Mouse (Mus musculus) liver, adult 2 months (tissue): ENCODE data around the gene Spaar. TPM values are rescaled to one million over a fixed set of nuclear protein-coding genes. Genes with fewer than 3 reads are reported as not detected.

Experiments used
- DNase-seq: peaks from one replicate; pipeline ENCODE4 v3.0.0-alpha.2; 2011; ENCODE audit warnings: low read depth, low spot score; ENCODE audit errors: extremely low read depth
- H3K27ac ChIP-seq: fragments of 200-500 bp; replicated peaks from 2 replicates; pipeline ENCODE4 v1.5.1; 2012; ENCODE audit warnings: low read depth, mild to moderate bottlenecking, control low read depth, inconsistent platforms, low read length; ENCODE audit not compliant: insufficient read depth
- H3K27me3 ChIP-seq: fragments of 200-500 bp; 2 replicates; pipeline ENCODE4 v1.6.1; 2012; ENCODE audit warnings: mild to moderate bottlenecking, moderate library complexity, low read length, inconsistent platforms; ENCODE audit not compliant: control insufficient read depth, insufficient read depth
- H3K36me3 ChIP-seq: fragments of 200-500 bp; 2 replicates; pipeline ENCODE4 v1.6.1; 2012; ENCODE audit warnings: low read length, inconsistent platforms; ENCODE audit not compliant: control insufficient read depth, insufficient read depth
- H3K4me1 ChIP-seq: fragments of 200-500 bp; 2 replicates; pipeline ENCODE4 v1.6.1; 2011; ENCODE audit warnings: low read length; ENCODE audit not compliant: control insufficient read depth, insufficient read depth
- H3K4me3 ChIP-seq: fragments of 200-500 bp; 2 replicates; pipeline ENCODE4 v1.5.1; 2011; ENCODE audit warnings: low read depth, mild to moderate bottlenecking, control low read depth, low read length, moderate library complexity; ENCODE audit not compliant: insufficient read depth
- H3K79me2 ChIP-seq: fragments of 200-500 bp; 2 replicates; pipeline ENCODE4 v1.6.1; 2012; ENCODE audit warnings: inconsistent platforms, mild to moderate bottlenecking, low read length, moderate library complexity; ENCODE audit not compliant: control insufficient read depth, insufficient read depth
- H3K9ac ChIP-seq: fragments of 200-500 bp; 2 replicates; pipeline ENCODE4 v1.6.1; 2012; ENCODE audit warnings: low read depth, mild to moderate bottlenecking, control low read depth, inconsistent platforms, low read length
- CTCF ChIP-seq: fragments of 200-500 bp; IDR thresholded peaks from 2 replicates; pipeline ENCODE4 v1.5.1; 2011; ENCODE audit warnings: low read depth, low read length, control low read depth
- POLR2A ChIP-seq: fragments of 200-500 bp; IDR thresholded peaks from 2 replicates; pipeline ENCODE4 v1.6.1; 2011; ENCODE audit warnings: low read length, control low read depth; ENCODE audit not compliant: insufficient read depth; ENCODE audit errors: extremely low read depth
- WGBS: fragments of 180-500 bp; shearing (Covaris S2); methylation state at CpG from one replicate; pipeline ENCODE4 v1.1.7; 2018; 5-methylcytosine and 5-hydroxymethylcytosine counted together
- polyA plus RNA-seq: library from polyadenylated mRNA; depleted of rRNA; stranded (reverse); fragments of >200 nt; gene quantifications from 2 replicates; pipeline ENCODE4 v1.2.3, GENCODE M21; 2012
- total RNA-seq: library from RNA; depleted of rRNA; stranded (reverse); fragments of >200 nt; gene quantifications from 2 replicates; pipeline ENCODE4 v1.2.3, GENCODE M21; 2014

Gene Spaar
- total and polyA plus RNA-seq, 2 experiments, result 0.12 to 0.18 TPM

DNA sequence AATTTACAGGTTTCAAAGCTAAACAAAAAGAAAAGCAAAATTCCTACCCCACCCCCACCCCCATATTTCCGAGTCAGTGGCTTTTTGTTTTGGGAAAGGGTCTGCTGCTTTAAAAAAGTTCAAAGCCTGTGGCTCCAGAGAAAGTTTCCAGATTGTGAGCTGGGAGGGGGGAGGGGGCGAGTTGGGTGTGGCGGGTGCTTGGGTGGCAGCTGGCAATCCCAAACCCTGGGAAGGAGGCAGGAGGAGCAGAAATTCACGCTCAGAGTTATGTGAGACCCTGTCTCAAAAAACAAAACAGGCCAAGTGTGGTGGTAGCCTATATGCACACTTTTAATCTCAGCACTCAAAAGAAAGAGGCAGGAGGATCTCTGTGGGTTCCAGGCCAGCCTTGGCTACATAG lies 12.8 kb downstream of the Spaar start:
- H3K4me1 ChIP-seq, result no peaks in the 10 kb centered on the region; the same call in 1 of the 2 replicates
- no peaks in the 10 kb centered on the region for H3K27me3 ChIP-seq
- TF ChIP-seq POLR2A (no peak), CTCF (no peak)
- no peak overlapping the region for H3K9ac ChIP-seq
- H3K4me3 ChIP-seq, result no peak overlapping the region
- no peak overlapping the region for H3K27ac ChIP-seq
- 76% methylated on average over 4 of the region's 4 CpGs for WGBS
- no peak for DNase-seq
- H3K36me3 ChIP-seq, result no peaks in the 10 kb centered on the region
- no peaks in the 10 kb centered on the region for H3K79me2 ChIP-seq

DNA sequence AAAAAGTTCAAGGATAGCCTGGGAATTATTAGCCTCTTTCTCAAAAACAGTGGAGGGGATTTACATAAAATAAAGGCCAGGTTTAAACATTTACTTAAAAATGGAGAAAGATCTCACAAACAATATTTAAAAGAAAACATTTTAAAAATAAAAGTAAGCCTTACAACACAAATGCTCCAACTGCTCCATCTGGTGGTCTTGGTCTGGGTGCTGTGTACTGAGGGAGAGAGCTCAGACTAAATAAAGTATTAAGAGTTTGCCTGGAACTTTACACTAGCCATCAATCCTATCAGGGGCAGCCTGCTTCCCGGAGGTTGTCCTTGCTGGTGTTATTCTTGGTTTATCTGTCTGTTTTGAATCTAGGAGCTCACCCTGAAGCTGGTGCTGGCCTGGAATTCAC lies 13.3 kb downstream of the Spaar start:
- Histone ChIP-seq H3K27ac (no peak overlapping the region), H3K27me3 (no peaks in the 10 kb centered on the region), H3K4me1 (no peaks in the 10 kb centered on the region; the same call in 1 of the 2 replicates), H3K4me3 (no peak overlapping the region), H3K9ac (no peak overlapping the region), H3K36me3 (no peaks in the 10 kb centered on the region), H3K79me2 (no peaks in the 10 kb centered on the region)
- no peak for DNase-seq
- WGBS, result 48% methylated on average over 1 of the region's 1 CpGs
- TF ChIP-seq POLR2A (no peak), CTCF (no peak)

DNA sequence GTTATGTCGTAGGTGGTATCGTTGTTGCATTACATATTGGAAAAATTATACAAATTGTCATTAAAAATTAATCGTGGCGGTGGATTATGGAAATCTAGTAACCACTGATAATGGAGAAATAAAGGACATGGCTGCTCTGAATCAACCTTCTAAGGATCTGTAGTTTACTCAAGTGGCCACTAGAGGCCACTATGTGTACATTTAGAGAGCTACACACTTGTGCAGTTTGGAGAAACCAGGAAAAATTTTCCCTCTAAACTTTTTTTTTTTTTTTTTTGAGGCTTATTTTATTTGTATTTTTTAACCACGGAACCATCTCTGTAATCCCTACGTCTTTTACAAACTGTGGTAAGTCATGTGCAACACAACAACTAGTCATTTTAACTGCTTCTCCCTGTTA lies 15.4 kb downstream of the Spaar start:
- Histone ChIP-seq H3K4me1 (no peaks in the 10 kb centered on the region; the same call in 1 of the 2 replicates), H3K27me3 (no peaks in the 10 kb centered on the region), H3K79me2 (no peaks in the 10 kb centered on the region), H3K4me3 (no peak overlapping the region), H3K27ac (no peak overlapping the region), H3K36me3 (no peaks in the 10 kb centered on the region), H3K9ac (no peak overlapping the region)
- DNase-seq, result peak; percentile 20
- 5% methylated on average over 6 of the region's 6 CpGs for WGBS
- TF ChIP-seq POLR2A (no peak), CTCF (peak; percentile 49)

DNA sequence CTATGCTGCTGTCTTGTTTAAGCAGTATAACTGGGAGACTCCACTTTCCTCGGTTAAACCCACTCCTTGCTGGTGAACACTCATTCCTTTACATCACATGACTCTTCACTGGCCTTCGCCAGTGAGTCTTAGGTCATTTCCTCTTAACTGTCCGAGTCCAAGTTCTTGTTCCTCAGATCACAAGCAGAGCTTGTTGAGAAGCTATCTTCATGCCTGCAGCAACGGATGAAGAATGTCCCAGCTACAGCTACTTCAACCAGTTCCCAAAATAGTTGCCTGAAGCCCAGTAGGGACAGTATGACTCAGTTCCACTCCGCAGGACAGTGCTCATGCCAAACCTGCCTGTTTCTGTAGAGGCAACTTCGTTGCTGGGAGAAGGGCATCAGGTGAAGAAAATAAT lies 27.4 kb downstream of the Spaar start:
- no peaks in the 10 kb centered on the region for H3K4me1 ChIP-seq

DNA sequence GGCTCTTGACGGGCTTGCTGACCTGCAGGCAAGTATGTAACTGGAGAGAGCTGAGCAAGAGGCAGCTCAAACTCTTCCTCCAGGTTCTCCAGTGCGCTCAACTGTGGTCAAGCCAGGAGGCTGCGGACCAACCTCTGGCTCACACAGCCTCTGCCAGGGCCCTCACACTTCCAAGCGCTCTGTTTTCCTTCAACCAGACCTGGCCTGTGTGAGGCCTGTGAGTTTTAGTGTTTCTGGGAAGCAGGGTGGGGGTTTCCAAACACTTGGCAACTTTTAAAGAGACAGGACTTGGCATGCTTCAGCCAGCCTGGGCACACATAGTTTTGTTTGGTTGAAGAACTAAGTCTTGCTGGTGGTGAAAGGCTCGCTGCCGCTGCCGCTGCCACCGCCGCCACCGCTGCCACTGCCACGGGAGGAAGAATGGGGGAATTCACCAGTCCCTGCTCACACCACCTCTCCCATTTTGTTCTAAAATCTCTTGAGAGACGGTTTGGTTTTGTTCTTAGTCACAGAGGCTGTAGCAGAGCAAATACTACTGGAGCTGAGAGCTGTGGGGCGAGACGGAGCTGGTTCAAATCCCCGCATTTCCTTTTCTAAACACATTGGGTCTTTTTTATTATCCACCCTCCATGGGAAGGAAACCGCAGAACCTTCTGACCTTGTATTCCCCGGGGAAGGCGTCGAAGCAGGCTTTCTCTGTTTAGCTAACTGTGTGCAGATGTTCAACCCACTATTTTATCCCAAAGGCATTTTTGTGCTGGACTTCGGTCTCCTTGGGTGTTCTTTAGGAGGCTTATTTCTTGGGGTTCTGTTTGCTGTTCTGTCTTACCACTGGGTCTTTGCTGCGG lies 30.0 kb downstream of the Spaar start:
- 84% methylated on average over 21 of the region's 21 CpGs for WGBS
- no peak for TF ChIP-seq CTCF
- no peak for TF ChIP-seq POLR2A
- H3K27ac ChIP-seq, result no peak overlapping the region
- no peak overlapping the region for H3K4me3 ChIP-seq
- H3K79me2 ChIP-seq, result no peaks in the 10 kb centered on the region
- no peaks in the 10 kb centered on the region for H3K4me1 ChIP-seq
- DNase-seq, result no peak
- H3K36me3 ChIP-seq, result no peaks in the 10 kb centered on the region
- 0 out of 2 replicates have a peak, but pooled peaks cover 4% of the 10 kb centered on the region for H3K27me3 ChIP-seq
- no peak overlapping the region for H3K9ac ChIP-seq

More for the DNA sequence above, 27.4 kb downstream of the Spaar start:
- no peak overlapping the region for H3K9ac ChIP-seq
- H3K27me3 ChIP-seq, result no peaks in the 10 kb centered on the region
- no peaks in the 10 kb centered on the region for H3K79me2 ChIP-seq
- DNase-seq, result peak; percentile 27
- no peak overlapping the region for H3K4me3 ChIP-seq
- WGBS, result 64% methylated on average over 6 of the region's 6 CpGs
- H3K27ac ChIP-seq, result no peak overlapping the region
- TF ChIP-seq POLR2A, result no peak
- TF ChIP-seq CTCF, result no peak
- no peaks in the 10 kb centered on the region for H3K36me3 ChIP-seq

DNA sequence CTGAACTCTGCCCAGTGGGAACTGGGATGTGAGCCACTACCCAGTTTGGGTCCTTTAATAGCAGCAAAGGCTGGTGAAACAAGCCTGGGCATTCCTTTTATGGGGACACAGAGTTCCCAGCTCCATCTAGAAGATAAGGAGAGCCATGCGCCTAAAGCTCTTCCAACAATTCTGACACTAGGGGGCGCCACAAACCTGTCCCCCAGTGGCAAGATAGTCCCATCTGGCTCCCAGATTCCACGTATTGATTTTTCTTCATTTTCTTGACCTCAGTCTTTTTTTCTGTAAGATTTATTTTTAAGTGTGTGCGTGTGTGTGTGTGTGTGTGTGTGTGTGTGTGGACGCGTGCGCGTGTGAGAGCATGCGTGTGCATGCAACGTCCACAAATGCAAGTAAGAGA lies 30.6 kb downstream of the Spaar start:
- no peak overlapping the region for H3K9ac ChIP-seq
- no peak overlapping the region for H3K4me3 ChIP-seq
- TF ChIP-seq CTCF, result peak; percentile 36; the same call in 1 of the 2 replicates
- no peak for TF ChIP-seq POLR2A
- no peak overlapping the region for H3K27ac ChIP-seq
- DNase-seq, result peak; percentile 13
- 76% methylated on average over 10 of the region's 10 CpGs for WGBS
- H3K27me3 ChIP-seq, result 0 out of 2 replicates have a peak, but pooled peaks cover 4% of the 10 kb centered on the region
- no peaks in the 10 kb centered on the region for H3K4me1 ChIP-seq
- H3K36me3 ChIP-seq, result no peaks in the 10 kb centered on the region
- no peaks in the 10 kb centered on the region for H3K79me2 ChIP-seq
